Mouse (Mus musculus): ENCODE results near the gene Gtf3c2. TPM values are rescaled to one million over a fixed set of nuclear protein-coding genes. Genes with fewer than 3 reads are reported as not detected.

Gtf3c2 gene
- polyA plus RNA-seq, 1 experiment from 2014 or later: 63.0 TPM

DNA sequence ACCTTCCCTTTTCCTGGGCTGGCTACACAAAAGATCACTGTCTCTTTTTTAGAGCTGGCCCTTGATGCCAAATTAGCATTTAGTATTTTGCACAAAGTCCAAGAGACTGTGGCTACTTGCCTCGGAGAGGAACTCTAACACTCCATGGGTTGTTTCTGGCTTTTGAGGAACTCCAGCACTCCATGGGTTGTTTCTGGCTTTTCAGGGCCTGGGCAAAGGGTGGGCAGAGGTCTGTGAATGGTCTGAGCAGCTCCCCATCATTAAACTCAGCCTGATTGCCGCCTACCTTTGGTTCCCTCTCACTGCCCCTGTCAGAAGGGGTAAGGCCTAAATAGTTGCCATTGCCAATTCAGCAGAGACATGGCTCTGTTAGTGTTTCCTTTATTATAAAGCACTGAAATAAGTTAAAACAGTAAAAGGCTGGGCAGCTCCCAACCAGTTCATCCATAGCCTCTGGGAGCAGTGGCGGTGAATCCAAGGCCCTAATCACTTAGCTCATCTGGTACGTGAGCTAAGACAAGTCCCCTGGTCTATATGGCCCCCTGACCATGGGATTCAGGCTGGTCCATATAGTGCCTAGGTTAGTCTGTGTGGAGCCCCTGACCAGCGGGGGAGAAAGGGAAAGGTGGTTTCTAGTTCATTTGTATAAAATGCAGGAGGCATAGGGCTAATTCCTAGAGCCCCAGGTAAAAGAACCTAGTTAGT is 18.8 kb upstream of the Gtf3c2 start:
- no peaks in the 10 kb centered on the region for H3K27me3 ChIP-seq
- DNase-seq (ENCODE audit: low read depth, low spot score) (no peak), ATAC-seq (no peak)
- ChIA-PET POLR2A (interaction anchor here (1.1 to 1.5 kb wide), 3 partner anchors 9 to 18 kb away, joined by 3 to 10 read pairs (median 3); partner anchors contain the start of genes Gm29609 and Gtf3c2), CTCF (interaction anchor here (0.7 to 1.1 kb wide), 3 partner anchors 18 to 48 kb away, joined by 3 read pairs; no protein-coding TSS in a partner anchor)
- in situ Hi-C loops (cut with MboI; ENCODE audit: low pct_unique_long_range_greater_than_20kb): no loop called here
- TF ChIP-seq CTCF (IDR thresholded peaks at IDR 0.05): no peak

DNA sequence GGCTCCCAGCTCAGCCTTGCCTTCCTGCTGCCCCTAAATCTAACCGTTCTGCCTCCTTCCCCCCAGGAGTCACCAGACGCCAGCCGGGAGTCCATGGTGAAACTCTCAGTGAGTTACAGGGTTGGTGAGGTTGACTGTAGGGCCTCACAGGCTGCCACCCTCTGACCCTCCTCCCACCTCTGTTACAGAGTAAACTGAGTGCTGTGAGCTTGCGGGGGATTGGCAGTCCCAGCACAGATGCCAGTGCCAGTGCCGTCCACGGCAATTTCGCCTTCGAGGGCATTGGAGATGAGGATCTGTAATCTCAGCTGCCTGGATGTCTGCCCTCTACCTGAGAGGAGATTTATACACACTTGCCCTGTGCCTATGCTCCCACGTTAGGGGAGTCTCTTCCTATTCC is 18.2 kb upstream of the Gtf3c2 start:
- ChIA-PET CTCF (interaction anchor here (0.7 to 1.1 kb wide), 3 partner anchors 17 to 48 kb away, joined by 3 read pairs; no protein-coding TSS in a partner anchor), POLR2A (interaction anchor here (1.1 to 1.5 kb wide), 2 partner anchors 10 to 18 kb away, joined by 3 to 10 read pairs; partner anchors contain the start of genes Gm29609 and Gtf3c2)
- in situ Hi-C loops (cut with MboI; ENCODE audit: low pct_unique_long_range_greater_than_20kb): no loop called here
- H3K27me3 ChIP-seq: no peaks in the 10 kb centered on the region
- no peak for DNase-seq (ENCODE audit: low read depth, low spot score)
- no peak for TF ChIP-seq CTCF (IDR thresholded peaks at IDR 0.05)
- no peak for ATAC-seq

DNA sequence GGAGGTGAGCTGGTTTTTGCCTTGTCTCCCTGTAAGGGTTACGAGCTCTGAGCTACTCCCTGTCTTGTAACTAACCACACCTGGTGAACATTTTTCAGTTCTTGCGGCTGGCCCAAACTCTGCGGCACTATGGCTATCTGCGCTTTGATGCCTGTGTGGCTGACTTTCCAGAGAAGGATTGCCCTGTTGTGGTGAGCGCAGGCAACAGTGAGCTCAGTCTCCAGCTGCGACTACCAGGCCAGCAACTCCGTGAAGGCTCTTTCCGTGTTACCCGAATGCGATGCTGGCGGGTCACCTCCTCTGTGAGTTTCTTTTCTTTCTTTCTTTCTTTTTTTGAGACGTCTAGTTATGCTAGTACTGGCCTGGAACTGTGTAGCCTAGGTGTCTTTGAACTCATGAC is 17.1 kb upstream of the Gtf3c2 start:
- in situ Hi-C loops (cut with MboI; ENCODE audit: low pct_unique_long_range_greater_than_20kb): no loop called here
- POLR2A ChIA-PET: no interaction called here
- no peak for TF ChIP-seq CTCF (IDR thresholded peaks at IDR 0.05)
- no peaks in the 10 kb centered on the region for H3K27me3 ChIP-seq
- ATAC-seq: no peak
- CTCF ChIA-PET: no interaction called here
- DNase-seq (ENCODE audit: low read depth, low spot score): no peak

DNA sequence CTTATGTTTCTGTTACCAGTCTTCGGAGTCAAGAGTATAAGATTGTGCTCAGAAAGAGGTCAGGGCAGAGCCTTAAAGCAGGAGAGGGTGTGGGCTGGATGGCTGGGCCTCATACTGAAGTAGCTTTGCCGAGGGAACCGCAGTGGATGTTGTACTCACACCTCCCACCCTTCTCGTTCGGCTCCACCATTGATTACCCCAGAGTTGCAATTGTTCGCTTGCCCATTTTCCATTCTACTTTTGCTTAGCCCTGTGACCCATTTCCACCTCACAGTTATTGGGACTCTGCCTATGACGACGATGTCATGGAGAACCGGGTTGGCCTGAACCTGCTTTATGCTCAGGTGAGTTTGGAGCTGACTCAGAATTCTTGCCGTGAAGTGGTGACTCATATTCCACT is 16.3 kb upstream of the Gtf3c2 start:
- ATAC-seq: no peak
- ChIA-PET POLR2A (interaction anchor here (0.6 kb wide), 1 partner anchor 36 kb away, joined by 3 read pairs; no protein-coding TSS in a partner anchor), CTCF (no interaction called here)
- no peaks in the 10 kb centered on the region for H3K27me3 ChIP-seq
- TF ChIP-seq CTCF (IDR thresholded peaks at IDR 0.05): no peak
- in situ Hi-C loops (cut with MboI; ENCODE audit: low pct_unique_long_range_greater_than_20kb): no loop called here
- no peak for DNase-seq (ENCODE audit: low read depth, low spot score)

DNA sequence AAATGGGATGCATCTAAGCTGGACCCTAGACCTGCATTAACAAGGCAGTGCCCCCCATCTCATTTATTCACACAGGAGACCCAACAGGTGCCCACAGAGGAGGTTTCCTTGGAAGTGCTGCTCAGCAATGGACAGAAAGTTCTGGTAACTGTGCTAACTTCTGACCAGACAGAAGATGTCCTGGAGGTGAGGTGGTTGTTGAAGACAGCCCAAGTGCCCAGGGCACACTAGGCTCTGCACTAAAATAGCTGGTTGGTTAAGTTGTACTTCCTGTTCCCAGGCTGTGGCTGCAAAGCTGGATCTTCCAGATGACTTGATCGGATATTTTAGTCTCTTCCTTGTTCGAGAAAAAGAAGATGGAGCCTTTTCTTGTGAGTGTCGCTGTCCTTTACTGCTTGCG is 15.7 kb upstream of the Gtf3c2 start:
- in situ Hi-C loops (cut with MboI; ENCODE audit: low pct_unique_long_range_greater_than_20kb): no loop called here
- CTCF ChIA-PET: no interaction called here
- H3K27me3 ChIP-seq: no peaks in the 10 kb centered on the region
- no peak for TF ChIP-seq CTCF (IDR thresholded peaks at IDR 0.05)
- POLR2A ChIA-PET: no interaction called here
- ATAC-seq: no peak
- no peak for DNase-seq (ENCODE audit: low read depth, low spot score)

DNA sequence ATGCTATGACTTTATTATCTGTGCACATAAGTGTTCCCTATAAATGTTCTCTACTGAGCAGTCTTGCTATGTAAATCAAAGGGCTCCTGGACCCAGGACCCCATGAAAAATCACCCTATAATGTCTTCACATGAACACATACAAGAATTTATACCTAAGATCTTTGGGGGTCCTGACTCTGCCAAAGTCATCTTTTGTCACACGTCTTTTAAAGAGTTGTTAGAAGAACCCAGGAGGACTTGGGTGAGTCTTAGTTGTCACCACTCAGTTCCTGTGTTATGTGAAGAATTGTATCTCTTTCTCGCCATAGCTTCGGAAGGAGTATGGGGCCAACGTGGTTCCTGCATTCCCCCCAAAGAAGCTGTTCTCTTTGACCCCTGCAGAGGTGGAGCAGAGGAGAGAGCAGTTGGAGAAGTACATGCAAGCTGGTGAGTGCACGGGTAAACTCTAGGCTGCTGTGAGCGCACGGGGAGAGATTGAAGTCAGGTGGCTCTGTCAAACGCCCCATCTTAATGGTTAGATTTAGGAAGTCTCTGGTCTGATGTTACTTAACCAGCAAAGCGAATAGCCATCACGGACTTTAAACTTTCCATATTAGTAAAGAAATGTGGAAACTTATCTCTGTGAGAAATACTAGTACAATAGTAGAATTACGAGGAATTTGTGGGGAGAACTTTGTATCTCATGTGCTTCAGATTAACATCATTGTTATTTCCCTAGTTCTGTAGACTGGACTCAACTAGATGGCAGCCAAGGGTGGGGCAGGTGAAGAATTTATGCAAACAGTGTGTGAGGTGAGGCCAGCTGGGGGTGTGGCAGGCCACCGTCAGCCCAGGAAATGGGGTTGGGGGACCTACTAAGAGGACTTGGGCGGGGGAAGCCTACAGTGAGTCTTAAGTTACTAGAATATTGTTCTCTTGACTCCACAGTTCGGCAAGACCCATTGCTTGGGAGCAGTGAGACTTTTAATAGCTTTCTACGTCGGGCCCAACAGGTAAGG is 14.8 kb upstream of the Gtf3c2 start:
- ChIA-PET CTCF (no interaction called here), POLR2A (interaction anchor here (0.6 to 3.0 kb wide), 4 partner anchors 7 to 141 kb away, joined by 3 to 14 read pairs (median 6); partner anchors contain the start of genes Gm29609, Gtf3c2 and Zfp513)
- TF ChIP-seq CTCF (IDR thresholded peaks at IDR 0.05): no peak
- ATAC-seq (no peak), DNase-seq (ENCODE audit: low read depth, low spot score) (no peak)
- in situ Hi-C loops (cut with MboI; ENCODE audit: low pct_unique_long_range_greater_than_20kb): no loop called here
- H3K27me3 ChIP-seq: no peaks in the 10 kb centered on the region

DNA sequence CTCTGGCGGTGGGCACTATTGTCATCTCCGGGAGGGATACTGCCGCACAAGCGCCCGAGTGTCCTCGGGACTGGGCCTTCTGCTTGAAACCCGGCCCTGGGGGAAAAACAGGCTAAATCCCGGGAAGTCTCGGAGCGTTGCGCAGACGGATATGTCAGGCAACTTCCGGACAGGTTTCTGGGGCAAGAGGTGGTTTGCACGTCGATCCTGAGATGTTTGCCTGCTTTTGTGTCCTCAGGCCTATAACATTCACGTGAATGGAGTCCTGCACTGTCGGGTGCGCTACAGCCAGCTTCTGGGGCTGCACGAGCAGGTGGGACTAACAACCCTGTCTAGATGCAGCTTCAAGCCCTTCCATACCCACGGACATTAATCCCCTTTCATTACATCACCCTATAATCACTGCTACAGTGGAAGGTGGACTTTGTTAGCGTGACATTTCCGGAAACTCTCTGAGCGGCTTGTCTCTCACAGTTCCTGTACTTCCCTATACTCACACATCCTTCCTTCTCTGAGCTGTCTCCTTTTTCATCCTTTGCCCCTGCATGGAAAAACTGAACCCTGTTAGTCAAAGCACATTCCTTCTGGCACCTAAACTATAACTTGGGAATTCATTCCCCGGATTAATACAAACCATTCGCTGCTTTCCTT is 13.8 kb upstream of the Gtf3c2 start:
- in situ Hi-C loops (cut with MboI; ENCODE audit: low pct_unique_long_range_greater_than_20kb): no loop called here
- no peak for ATAC-seq
- CTCF ChIA-PET: interaction anchor here (1.1 to 1.9 kb wide), 3 partner anchors 8 to 134 kb away, joined by 4 to 5 read pairs (median 5); partner anchors contain the start of gene Zfp513
- POLR2A ChIA-PET: interaction anchor here (1.1 to 3.0 kb wide), 7 partner anchors 8 to 97 kb away, joined by 3 to 14 read pairs (median 5); partner anchors contain the start of genes Gm29609, Gtf3c2, Ift172 and Zfp513
- TF ChIP-seq CTCF (IDR thresholded peaks at IDR 0.05): no peak
- no peak for DNase-seq (ENCODE audit: low read depth, low spot score)
- H3K27me3 ChIP-seq: no peaks in the 10 kb centered on the region

DNA sequence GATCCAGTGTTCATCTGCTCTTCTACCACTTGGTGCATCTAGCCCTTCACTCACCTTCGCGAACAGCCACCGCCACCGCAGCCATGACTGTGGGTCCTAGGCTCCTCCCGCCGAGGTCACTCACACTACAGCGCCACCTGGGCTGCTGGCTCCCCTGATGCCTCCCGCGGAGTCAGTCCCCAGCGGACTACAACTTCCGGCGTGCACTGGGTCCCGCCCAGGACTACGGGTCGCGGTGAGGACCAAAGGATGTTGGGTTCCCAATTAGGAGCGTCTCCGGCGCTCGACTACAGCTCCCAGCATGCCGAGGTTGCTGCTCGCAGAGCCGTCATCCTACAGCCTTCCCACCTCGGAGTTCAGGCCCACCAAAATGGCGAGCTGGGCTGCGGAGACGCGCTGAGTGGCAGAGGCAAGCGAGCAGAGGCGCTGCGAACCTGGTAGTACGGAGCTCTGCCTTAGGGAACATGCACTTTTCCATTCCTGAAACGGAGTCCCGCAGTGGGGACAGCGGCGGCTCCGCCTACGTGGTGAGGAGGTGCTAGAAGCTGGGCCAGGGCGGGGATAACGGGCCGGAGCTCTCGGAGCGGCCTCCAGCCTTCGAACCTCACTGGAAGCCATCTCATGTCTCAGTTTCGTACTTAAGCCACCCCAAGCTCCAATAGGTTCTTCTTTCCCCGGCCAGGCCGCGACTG is 13.1 kb upstream of the Gtf3c2 start, which contains the start of the genes Snx17 and Eif2b4:
Snx17 (plus strand) TSS at position 289 of the 692 bp plus-strand sequence.
Eif2b4 (minus strand) TSS at position 492 of the 692 bp plus-strand sequence.
- CTCF ChIA-PET: interaction anchor here (1.0 to 1.9 kb wide), 4 partner anchors 9 to 135 kb away, joined by 4 to 5 read pairs (median 5); partner anchors contain the start of gene Zfp513
- in situ Hi-C loops (cut with MboI; ENCODE audit: low pct_unique_long_range_greater_than_20kb): no loop called here
- H3K27me3 ChIP-seq: no peaks in the 10 kb centered on the region
- POLR2A ChIA-PET: interaction anchor here (0.9 to 3.8 kb wide), 10 partner anchors 9 to 97 kb away, joined by 3 to 24 read pairs (median 5); partner anchors contain the start of genes Gm29609, Gtf3c2, Ift172 and Mpv17
- DNase-seq (ENCODE audit: low read depth, low spot score) (peak; percentile 95), ATAC-seq (peak; percentile 88)
- no peak for TF ChIP-seq CTCF (IDR thresholded peaks at IDR 0.05)
